Mouse (Mus musculus): ENCODE results near the gene Gabarap.
"Not testable (repeated sequence)": the region's sequence is repeated elsewhere in the genome, so short reads cannot be mapped to it uniquely, and the experiment has no call there.

- not testable (repeated sequence) for TF ChIP-seq CTCF, POLR2A (IDR thresholded peaks at IDR 0.05; ENCODE audit: extremely low read depth, insufficient read depth, low read length)
These were observed 25.2 kb downstream of the Gabarap start for GRCm38 (mm10) chr11:70016177-70016576.
